Mouse (Mus musculus): ENCODE data around the gene Irf2bp2. TPM values are rescaled to one million over a fixed set of nuclear protein-coding genes. Genes with fewer than 3 reads are reported as not detected.

Gene Irf2bp2
- total RNA-seq, 2 experiments from 2014 or later: 51.2 to 54.6 TPM

DNA sequence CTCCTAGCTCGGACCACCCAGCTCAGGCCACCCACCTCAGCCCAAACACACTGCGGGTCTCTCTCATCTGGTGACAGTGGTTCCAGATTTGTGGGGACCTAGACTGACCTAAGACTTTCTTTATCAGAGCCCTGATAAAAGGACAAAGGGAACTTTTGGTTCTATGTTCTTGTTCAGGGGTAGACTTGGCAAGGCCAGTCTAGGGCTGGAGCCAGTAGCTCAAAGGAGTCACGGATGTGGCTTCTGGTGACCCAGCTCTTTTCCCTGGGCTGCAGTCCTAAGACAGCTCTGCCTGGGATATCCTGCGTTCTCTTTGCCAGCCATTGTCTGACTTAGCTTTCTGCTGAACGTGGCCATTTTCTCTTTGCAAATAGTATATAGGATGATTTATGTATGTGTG, 37.1 kb downstream of the Irf2bp2 start:
- intact Hi-C loops (cut with DNase I): no loop called here

DNA sequence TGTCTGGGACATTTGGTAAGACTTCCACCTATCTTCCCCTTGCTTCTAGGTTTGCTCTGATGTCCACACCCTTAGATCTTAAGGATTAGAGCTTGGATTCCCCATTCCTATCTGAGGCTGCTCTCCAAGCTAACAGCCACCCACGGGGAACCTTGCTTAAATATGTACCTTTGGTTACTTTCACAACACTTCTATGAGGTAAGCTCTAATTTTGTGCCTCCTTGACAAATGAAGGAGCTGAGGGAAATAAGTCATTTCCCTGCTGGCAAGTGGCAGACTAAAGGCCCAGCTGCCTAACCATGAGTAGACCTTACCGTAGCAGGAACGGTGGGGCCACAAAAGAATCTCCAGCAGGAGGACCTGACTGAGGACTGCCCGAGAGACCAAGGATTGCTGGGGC, 39.0 kb downstream of the Irf2bp2 start:
- no peak for DNase-seq (ENCODE audit: extremely low spot score in 1 of 2, low spot score in 2 of 2)
- intact Hi-C loops (cut with DNase I): no loop called here

More for the DNA sequence above, 37.1 kb downstream of the Irf2bp2 start:
- DNase-seq (ENCODE audit: extremely low spot score in 1 of 2, low spot score in 2 of 2): no peak

DNA sequence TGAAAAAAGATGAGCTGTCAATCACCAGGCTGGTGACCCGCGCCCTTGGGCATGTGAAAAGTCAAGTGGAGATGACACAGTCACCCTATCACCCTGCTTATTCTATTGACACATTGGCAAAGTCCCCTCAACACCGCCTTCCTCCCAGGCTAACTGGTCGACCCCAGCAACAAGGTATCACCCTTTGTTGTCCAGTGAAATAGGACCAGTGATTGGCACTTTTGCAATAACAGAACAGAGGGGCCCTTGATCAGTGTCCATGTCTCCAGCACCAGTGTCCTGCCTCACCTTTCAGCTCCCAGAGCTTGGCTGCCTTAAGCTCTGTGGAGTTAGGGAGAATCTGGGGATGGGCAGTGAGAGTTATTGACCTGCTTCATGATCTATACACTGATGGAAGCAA, 41.9 kb downstream of the Irf2bp2 start:
- DNase-seq (ENCODE audit: extremely low spot score in 1 of 2, low spot score in 2 of 2): no peak
- intact Hi-C loops (cut with DNase I): no loop called here

DNA sequence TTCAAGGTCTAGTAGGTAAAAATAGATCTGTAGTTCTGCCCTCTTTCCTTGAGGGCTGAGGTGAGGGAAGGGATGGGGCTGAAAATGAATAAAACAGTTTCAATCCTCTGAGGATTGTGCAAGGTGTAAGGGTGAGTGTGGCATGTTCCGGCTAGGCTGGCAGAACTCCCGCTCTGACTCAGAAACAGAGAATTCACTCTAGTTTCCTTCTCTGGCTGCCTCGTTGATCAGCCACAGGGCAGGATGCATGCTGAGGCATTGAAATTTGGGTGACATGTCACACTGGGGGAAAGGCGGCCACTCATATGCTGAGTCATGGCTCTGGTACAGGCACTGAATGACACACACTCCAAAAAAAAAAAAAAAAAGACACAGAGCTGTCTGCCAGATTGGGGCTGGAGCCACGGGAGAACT, 42.8 kb downstream of the Irf2bp2 start:
- intact Hi-C loops (cut with DNase I): no loop called here
- no peak for DNase-seq (ENCODE audit: extremely low spot score in 1 of 2, low spot score in 2 of 2)

DNA sequence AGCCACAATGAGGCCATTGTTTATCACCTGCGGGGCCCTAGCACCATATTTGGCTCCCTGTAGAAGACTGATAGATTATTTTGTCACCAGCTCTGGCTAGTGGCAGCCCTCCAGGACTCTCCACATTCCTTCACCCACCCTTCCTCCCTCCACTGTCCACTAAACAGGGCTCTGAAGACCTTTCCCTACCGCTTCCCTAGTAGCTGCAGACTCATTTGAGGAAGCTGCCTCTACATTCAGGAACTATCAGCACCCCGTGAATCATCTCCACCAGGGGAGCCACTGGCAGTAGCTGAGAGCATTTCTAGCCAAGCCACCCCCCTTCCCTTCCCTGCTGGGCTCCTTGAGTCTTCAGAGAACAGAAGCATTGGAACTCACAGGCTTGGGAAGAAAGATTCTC, 45.9 kb downstream of the Irf2bp2 start:
- peak in 1 of 2 experiments; percentile 69 for DNase-seq (ENCODE audit: extremely low spot score in 1 of 2, low spot score in 2 of 2)
- intact Hi-C loops (cut with DNase I): no loop called here

DNA sequence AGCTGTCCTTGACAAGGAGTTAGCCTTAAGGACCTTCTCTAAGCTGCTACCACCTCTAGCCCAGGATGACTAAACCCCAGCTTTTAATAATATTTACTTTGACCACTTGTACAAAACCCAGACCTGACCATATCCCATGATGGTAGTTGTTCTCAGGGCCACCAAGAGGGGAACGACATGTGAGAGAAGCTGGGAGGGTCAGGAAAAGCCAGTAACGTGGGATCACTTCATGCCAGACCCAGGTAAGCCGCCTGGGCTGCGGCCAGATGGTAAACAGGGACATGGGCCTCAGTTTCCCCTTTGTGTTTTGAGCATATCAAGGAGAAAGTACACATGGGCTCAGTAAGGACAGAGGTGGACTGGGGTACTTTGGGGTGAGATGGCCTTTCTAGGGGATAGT, 46.4 kb downstream of the Irf2bp2 start:
- intact Hi-C loops (cut with DNase I): no loop called here
- DNase-seq (ENCODE audit: extremely low spot score in 1 of 2, low spot score in 2 of 2): no peak

DNA sequence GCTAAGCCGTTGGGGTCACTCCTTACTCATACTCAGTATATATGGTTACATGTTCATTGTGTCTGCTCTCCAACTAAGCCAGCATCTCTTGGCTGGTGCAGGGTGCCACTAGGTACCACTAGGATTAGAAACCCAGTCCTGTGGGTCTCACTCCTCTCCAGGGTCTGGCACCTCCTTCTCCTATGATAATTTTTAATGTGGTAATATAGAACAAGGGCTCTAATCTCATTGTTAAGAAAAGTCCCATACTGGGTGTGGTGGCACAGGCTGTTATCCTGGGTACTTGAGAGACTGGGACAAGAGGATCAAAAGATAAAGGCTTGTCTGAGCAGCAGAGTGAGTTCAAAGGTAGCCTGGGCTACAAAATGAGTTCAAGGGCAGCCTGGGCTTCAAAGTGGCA, 47.3 kb downstream of the Irf2bp2 start:
- intact Hi-C loops (cut with DNase I): no loop called here
- DNase-seq (ENCODE audit: extremely low spot score in 1 of 2, low spot score in 2 of 2): no peak

DNA sequence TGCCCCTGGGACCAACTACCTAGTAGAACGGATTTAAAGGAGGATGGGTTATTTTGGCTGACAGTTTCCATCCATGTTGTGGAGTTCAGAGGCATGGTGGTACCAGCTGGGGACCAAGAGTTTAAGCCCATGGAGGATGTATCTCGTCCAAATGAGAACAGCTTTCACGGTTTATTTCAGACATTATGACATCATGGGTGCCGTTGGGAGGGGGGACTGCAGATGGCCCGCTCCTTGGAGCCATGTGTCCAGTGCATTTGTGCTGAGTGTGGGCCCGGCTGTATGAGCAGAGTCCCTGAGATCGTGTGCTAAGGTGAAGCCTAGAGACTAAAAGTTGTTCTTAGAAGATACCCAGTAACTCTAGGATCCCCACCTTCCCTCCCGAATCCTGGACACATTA, 50.4 kb downstream of the Irf2bp2 start:
- intact Hi-C loops (cut with DNase I): no loop called here
- DNase-seq (ENCODE audit: extremely low spot score in 1 of 2, low spot score in 2 of 2): no peak

DNA sequence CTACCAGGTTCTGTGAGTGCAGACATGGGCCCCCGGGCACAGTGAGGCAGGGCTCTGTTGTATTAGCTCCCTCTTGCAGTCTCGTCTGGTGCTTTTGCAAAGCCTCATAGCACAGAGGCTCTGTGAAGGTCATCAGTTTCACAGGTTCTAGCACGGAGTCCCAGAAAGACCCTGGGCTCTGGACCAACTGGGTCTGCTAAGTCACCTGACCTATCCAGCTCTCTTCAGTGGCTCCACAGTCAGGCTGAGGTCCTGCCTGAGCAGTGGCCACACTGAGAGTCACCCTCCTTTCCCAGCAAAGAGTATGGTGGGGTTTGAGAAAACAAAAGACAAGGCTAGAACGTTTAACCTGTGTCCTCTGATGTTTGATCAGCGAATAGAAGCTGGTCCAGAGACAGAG, 51.0 kb downstream of the Irf2bp2 start:
- no peak for DNase-seq (ENCODE audit: extremely low spot score in 1 of 2, low spot score in 2 of 2)
- intact Hi-C loops (cut with DNase I): no loop called here

DNA sequence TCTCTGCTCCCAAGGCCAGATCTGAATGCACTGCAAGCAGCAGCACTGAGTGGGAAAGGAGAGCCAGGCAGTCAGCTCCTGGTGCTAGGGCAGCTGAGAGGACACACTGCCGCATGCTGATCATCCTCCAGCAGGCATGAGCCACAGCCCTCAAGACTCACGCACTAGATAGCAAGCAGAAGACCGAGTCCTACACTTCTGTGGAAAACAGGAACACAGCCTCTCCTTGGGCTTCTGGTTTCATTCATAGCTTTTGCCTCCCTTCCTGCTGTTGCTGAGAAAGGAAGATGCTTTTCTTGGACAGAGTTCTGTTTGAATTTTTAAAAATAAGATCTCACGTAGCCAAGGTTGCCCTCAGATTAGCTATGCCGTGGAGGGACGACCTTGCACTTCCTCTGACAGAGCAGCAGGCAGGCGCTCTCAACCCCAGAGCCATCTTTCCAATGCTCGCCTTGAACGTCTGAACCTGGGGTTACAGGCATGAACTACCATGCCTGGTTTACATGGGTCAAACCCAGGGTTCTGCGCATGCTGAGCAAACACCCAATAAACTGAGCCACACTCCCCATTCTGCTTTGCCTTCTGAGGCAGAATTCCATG, 51.6 kb downstream of the Irf2bp2 start:
- intact Hi-C loops (cut with DNase I): no loop called here
- DNase-seq (ENCODE audit: extremely low spot score in 1 of 2, low spot score in 2 of 2): no peak

DNA sequence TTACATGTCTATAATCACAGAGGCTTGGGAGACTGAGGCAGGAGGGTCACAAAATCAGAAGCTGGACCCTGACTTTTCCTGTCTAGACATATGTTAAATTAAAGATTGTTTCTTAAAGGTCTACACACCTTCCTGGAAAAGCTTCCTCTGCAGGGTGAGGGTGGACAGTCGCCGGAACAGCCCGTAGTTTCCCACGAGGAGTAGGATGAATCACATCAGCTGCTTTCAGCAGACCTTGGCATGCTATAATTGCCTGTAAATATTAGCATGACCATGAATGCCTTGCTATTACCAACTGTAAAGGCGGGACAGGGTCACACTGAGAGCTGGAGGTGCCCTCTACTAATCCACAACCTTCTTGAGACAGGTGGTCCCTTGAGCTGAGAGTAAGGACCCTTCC, 53.5 kb downstream of the Irf2bp2 start:
- intact Hi-C loops (cut with DNase I): no loop called here
- no peak for DNase-seq (ENCODE audit: extremely low spot score in 1 of 2, low spot score in 2 of 2)

DNA sequence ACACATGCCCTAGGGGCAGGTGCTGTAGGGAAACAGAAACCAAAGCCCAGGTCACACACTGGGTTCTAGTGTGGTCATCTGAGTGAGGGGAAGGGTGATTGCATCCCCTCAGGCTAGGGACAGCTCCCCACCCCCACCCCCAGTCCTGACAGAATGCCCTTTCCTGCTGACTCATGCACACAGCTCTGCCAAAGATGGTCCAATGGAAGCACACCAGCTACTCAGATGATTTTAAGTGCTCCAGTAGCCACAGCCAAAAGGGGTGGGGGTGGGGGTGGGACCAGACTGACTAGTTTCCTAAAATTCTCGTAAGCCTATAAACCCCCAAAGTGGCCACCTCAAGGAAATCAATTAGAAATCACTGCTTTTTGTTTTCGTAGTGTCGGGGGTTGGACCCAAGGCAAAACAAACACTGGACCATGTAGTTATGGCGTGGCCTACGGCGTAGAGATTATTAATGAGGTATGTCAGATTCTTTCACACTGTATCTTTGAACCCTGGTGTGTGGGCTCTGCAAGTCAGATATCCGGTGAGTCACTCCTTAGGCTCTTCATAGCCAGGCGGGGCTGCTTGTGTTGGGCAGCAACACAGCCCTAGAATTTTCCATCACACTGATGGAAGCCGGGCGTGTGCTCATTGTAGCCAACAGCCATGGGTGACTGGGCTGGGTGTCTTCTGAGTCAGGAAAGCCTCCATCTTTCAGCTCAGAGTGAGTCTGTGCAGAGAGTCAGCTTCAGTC, 54.3 kb downstream of the Irf2bp2 start:
- intact Hi-C loops (cut with DNase I): loop anchor here (5.0 kb wide), 1 partner anchor 43 kb away; no protein-coding TSS in a partner anchor
- DNase-seq (ENCODE audit: extremely low spot score in 1 of 2, low spot score in 2 of 2): no peak

DNA sequence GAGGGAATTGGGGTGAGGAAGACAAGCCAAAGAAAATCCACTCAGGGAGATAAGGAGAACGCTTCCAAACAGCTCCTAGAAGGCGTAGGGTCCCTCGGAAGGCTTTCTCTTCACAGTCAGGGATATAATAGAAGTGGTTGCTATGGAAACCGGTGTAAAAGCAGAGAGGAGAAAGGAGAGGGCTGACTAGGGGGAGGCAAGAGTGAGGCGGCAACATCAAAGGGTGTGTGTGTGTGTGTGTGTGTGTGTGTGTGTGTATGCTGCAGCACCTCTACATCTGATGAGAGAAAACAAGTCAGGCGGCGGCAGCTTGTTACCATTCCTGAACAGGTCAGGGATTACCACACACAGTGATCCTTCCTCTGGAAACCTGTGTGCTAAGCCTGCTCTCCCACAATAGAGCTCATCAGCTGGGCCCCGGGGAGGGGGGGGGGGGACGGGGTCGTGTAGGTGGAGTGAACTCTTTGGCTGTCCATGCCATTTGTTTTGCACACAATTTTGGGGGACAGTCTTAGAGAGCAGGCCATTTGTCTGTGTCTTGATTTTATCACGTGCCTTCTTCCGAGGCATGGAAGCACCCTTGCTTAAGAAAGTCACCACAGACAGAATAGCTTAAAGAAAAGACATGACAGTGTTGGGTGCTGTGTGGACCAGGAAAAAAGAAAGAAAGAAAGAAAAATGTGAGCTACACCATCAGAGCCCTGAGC, 55.0 kb downstream of the Irf2bp2 start:
- intact Hi-C loops (cut with DNase I): loop anchor here (5.0 kb wide), 1 partner anchor 44 kb away; no protein-coding TSS in a partner anchor
- peak; percentile 65 to 81 for DNase-seq (ENCODE audit: extremely low spot score in 1 of 2, low spot score in 2 of 2)

Other genes with a start within 250 kb of the Irf2bp2 start
- gene Coa6, start 171.5 kb downstream of the Irf2bp2 start, total RNA-seq (2021): 10 to 100 TPM; 21.9 to 27.1 TPM
- 1 to 10 TPM; 3.7 to 4.5 TPM for gene Tarbp1, start 118.9 kb downstream of the Irf2bp2 start, total RNA-seq (2021)

Data from left cerebral cortex, postnatal 10 days (tissue).